Mouse (Mus musculus) limb, embryonic 11.5 days (tissue): ENCODE measurements around the gene Rag1. TPM values are rescaled to one million over a fixed set of nuclear protein-coding genes. Genes with fewer than 3 reads are reported as not detected.

Source experiments
- ATAC-seq: fragments of 200-750 bp; cut with Nextera tagmentation; 2 replicates; pipeline ENCODE4 v1.8.0; 2017; ENCODE audit warnings: low read depth; ENCODE audit not compliant: insufficient number of reproducible peaks, low FRiP score, low TSS enrichment
- DNase-seq: peaks from one replicate; pipeline ENCODE4 v3.0.0-alpha.2; 2015; ENCODE audit warnings: low spot score
- H3K27ac ChIP-seq: fragments of 300-500 bp; sonication (generic); replicated peaks from 2 replicates; pipeline ENCODE4 v1.5.1; 2014; ENCODE audit warnings: low read depth, mild to moderate bottlenecking, low read length
- H3K27me3 ChIP-seq: fragments of 300-500 bp; sonication (generic); 2 replicates; pipeline ENCODE4 v1.6.1; 2014; ENCODE audit warnings: mild to moderate bottlenecking, low read length, mixed read lengths; ENCODE audit not compliant: control insufficient read depth, insufficient read depth
- H3K36me3 ChIP-seq: fragments of 300-500 bp; sonication (generic); 2 replicates; pipeline ENCODE4 v1.6.1; 2014; ENCODE audit warnings: mild to moderate bottlenecking, low read length, moderate library complexity, mixed read lengths; ENCODE audit not compliant: control insufficient read depth, insufficient read depth
- H3K4me1 ChIP-seq: fragments of 300-500 bp; sonication (generic); 2 replicates; pipeline ENCODE4 v1.6.1; 2014; ENCODE audit warnings: low read length, mixed read lengths; ENCODE audit not compliant: control insufficient read depth, insufficient read depth
- H3K4me2 ChIP-seq: fragments of 300-500 bp; sonication (generic); 2 replicates; pipeline ENCODE4 v1.6.1; 2014; ENCODE audit warnings: low read depth, mild to moderate bottlenecking, moderate library complexity; ENCODE audit not compliant: severe bottlenecking
- H3K4me3 ChIP-seq: fragments of 300-500 bp; sonication (generic); 2 replicates; pipeline ENCODE4 v1.5.1; 2014; ENCODE audit warnings: low read depth, low read length
- H3K9ac ChIP-seq: fragments of 300-500 bp; sonication (generic); 2 replicates; pipeline ENCODE4 v1.6.1; 2014; ENCODE audit warnings: mild to moderate bottlenecking, low read length
- H3K9me3 ChIP-seq: fragments of 300-500 bp; sonication (generic); 2 replicates; pipeline ENCODE4 v1.6.1; 2016; ENCODE audit warnings: low read length; ENCODE audit not compliant: control insufficient read depth
- WGBS: fragments of 180-500 bp; shearing (Covaris S2); extraction: QIAGEN DNeasy Blood & Tissue Kit; methylation state at CpG from one replicate; pipeline ENCODE4 v1.1.7; 2014; 5-methylcytosine and 5-hydroxymethylcytosine counted together
- polyA plus RNA-seq: library from polyadenylated mRNA; unstranded; fragments of >200 nt; fragmentation: Nextera tagmentation; extraction: Ambion mirVana; gene quantifications from 2 replicates; pipeline ENCODE4 v1.2.1, GENCODE M21; 2014

Gene Rag1
- polyA plus RNA-seq, 1 experiment from 2014 or later, result 0.56 TPM

- Histone ChIP-seq H3K36me3 (no peaks in the 10 kb centered on the region), H3K9me3 (no peaks in the 10 kb centered on the region), H3K27me3 (no peaks in the 10 kb centered on the region), H3K4me3 (no peak overlapping the region), H3K27ac (no peak overlapping the region), H3K4me1 (no peaks in the 10 kb centered on the region), H3K9ac (no peak overlapping the region), H3K4me2 (no peak overlapping the region)
- 88% methylated on average over 1 of the region's 1 CpGs for WGBS
- ATAC-seq, result no peak
- DNase-seq, result no peak
These were observed 46.2 kb downstream of the Rag1 start for GRCm38 (mm10) chr2:101603099-101603498.

- H3K4me2 ChIP-seq, result no peak overlapping the region
- no peaks in the 10 kb centered on the region for H3K9me3 ChIP-seq
- no peaks in the 10 kb centered on the region for H3K36me3 ChIP-seq
- DNase-seq (peak; percentile 52), ATAC-seq (0 out of 2 replicates have a peak, but pooled peaks have one; percentile 7)
- H3K4me1 ChIP-seq, result no peaks in the 10 kb centered on the region
- H3K27me3 ChIP-seq, result no peaks in the 10 kb centered on the region
- WGBS, result 44% methylated on average over 8 of the region's 8 CpGs
- H3K4me3 ChIP-seq, result no peak overlapping the region
- no peak overlapping the region for H3K9ac ChIP-seq
- H3K27ac ChIP-seq, result no peak overlapping the region
These were observed 48.6 kb downstream of the Rag1 start for GRCm38 (mm10) chr2:101600703-101601102.

- no peak overlapping the region for H3K9ac ChIP-seq
- H3K4me3 ChIP-seq, result no peak overlapping the region
- H3K4me1 ChIP-seq, result no peaks in the 10 kb centered on the region
- no peaks in the 10 kb centered on the region for H3K9me3 ChIP-seq
- H3K36me3 ChIP-seq, result no peaks in the 10 kb centered on the region
- H3K27me3 ChIP-seq, result no peaks in the 10 kb centered on the region
- no peak for DNase-seq
- no peak overlapping the region for H3K27ac ChIP-seq
- ATAC-seq, result no peak
- 90% methylated on average over 13 of the region's 13 CpGs for WGBS
- H3K4me2 ChIP-seq, result no peak overlapping the region
These were observed 50.8 kb downstream of the Rag1 start for GRCm38 (mm10) chr2:101598190-101599181.

GRCm38 (mm10) chr2:101597186-101597585 lies 52.1 kb downstream of the Rag1 start:
- H3K4me2 ChIP-seq, result no peak overlapping the region

GRCm38 (mm10) chr2:101594681-101595080 lies 54.6 kb downstream of the Rag1 start:
- 81% methylated on average over 5 of the region's 5 CpGs for WGBS
- no peak overlapping the region for H3K4me2 ChIP-seq
- H3K9me3 ChIP-seq, result no peaks in the 10 kb centered on the region
- H3K4me1 ChIP-seq, result peaks cover 11% of the 10 kb centered on the region
- H3K27ac ChIP-seq, result no peak overlapping the region
- H3K4me3 ChIP-seq, result no peak overlapping the region
- no peak overlapping the region for H3K9ac ChIP-seq
- DNase-seq (peak; percentile 14), ATAC-seq (no peak)
- no peaks in the 10 kb centered on the region for H3K27me3 ChIP-seq
- H3K36me3 ChIP-seq, result no peaks in the 10 kb centered on the region

More at GRCm38 (mm10) chr2:101597186-101597585, 52.1 kb downstream of the Rag1 start:
- no peaks in the 10 kb centered on the region for H3K36me3 ChIP-seq
- ATAC-seq (no peak), DNase-seq (no peak)
- H3K4me3 ChIP-seq, result no peak overlapping the region
- peaks cover 11% of the 10 kb centered on the region for H3K4me1 ChIP-seq
- no peak overlapping the region for H3K27ac ChIP-seq
- H3K27me3 ChIP-seq, result no peaks in the 10 kb centered on the region
- no peak overlapping the region for H3K9ac ChIP-seq
- no peaks in the 10 kb centered on the region for H3K9me3 ChIP-seq

- Histone ChIP-seq H3K4me3 (no peak overlapping the region), H3K9me3 (no peaks in the 10 kb centered on the region), H3K27ac (no peak overlapping the region; the same call in 1 of the 2 replicates), H3K4me2 (no peak overlapping the region), H3K36me3 (no peaks in the 10 kb centered on the region), H3K9ac (no peak overlapping the region), H3K27me3 (no peaks in the 10 kb centered on the region), H3K4me1 (peaks cover 11% of the 10 kb centered on the region)
- WGBS, result 31% methylated on average over 8 of the region's 8 CpGs
- DNase-seq, result peak; percentile 22
- ATAC-seq, result no peak
These were observed 56.4 kb downstream of the Rag1 start for GRCm38 (mm10) chr2:101592886-101593285.

GRCm38 (mm10) chr2:101592023-101592841 lies 57.1 kb downstream of the Rag1 start:
- no peaks in the 10 kb centered on the region for H3K9me3 ChIP-seq
- no peak overlapping the region for H3K4me3 ChIP-seq
- 11% methylated on average over 10 of the region's 10 CpGs for WGBS
- H3K27me3 ChIP-seq, result no peaks in the 10 kb centered on the region
- 0 out of 2 replicates have a peak overlapping the region, but pooled peaks have one; percentile 5 for H3K27ac ChIP-seq
- H3K9ac ChIP-seq, result no peak overlapping the region
- peaks cover 11% of the 10 kb centered on the region for H3K4me1 ChIP-seq
- H3K36me3 ChIP-seq, result no peaks in the 10 kb centered on the region
- ATAC-seq (peak; percentile 71), DNase-seq (peak; percentile 39)
- H3K4me2 ChIP-seq, result no peak overlapping the region

- Histone ChIP-seq H3K9ac (no peak overlapping the region), H3K27me3 (no peaks in the 10 kb centered on the region), H3K4me1 (peaks cover 11% of the 10 kb centered on the region), H3K4me2 (no peak overlapping the region), H3K9me3 (no peaks in the 10 kb centered on the region), H3K36me3 (no peaks in the 10 kb centered on the region), H3K27ac (no peak overlapping the region), H3K4me3 (no peak overlapping the region)
- DNase-seq (peak; percentile 22), ATAC-seq (no peak)
- 34% methylated on average over 8 of the region's 8 CpGs for WGBS
These were observed 57.9 kb downstream of the Rag1 start for GRCm38 (mm10) chr2:101591356-101591755.
